Mouse (Mus musculus): Measurements from ENCODE around the gene Kif5c. TPM values are rescaled to one million over a fixed set of nuclear protein-coding genes. Genes with fewer than 3 reads are reported as not detected.

Kif5c gene
- polyA plus RNA-seq, 1 experiment = 8.6 TPM

DNA sequence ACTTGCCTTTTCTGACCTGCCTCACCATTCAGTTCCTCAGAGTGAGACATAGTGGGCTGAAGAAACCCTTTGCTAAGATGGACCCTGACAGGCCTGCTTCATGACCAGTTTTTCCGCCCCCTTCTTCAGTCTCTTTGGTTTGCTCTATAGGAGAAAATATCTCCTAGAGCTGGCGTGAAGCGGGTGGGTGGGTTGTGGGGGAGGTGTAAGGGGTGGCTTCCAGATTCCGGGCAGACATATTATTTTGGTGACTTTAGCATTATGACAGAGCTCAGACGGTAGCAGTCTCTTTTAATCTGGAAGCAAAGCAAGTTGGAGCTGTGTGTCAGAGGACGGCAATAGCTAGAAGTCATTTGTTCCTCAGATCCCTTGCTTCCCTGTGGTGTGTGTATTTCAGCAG is 92.6 kb downstream of the Kif5c start:
- no peak for TF ChIP-seq POLR2A (IDR thresholded peaks at IDR 0.05; ENCODE audit: low read depth, low read length)
- TF ChIP-seq CTCF (IDR thresholded peaks at IDR 0.05; ENCODE audit: borderline replicate concordance, insufficient read depth, low read length) = no peak
- Histone ChIP-seq H3K4me1 (ENCODE audit: control insufficient read depth, insufficient read depth, low read length) (peaks cover 4% of the 10 kb centered on the region; the same call in 1 of the 2 replicates), H3K4me3 (ENCODE audit: insufficient read depth, low read length) (no peak overlapping the region), H3K27ac (ENCODE audit: insufficient read depth, low read length) (no peak overlapping the region)

DNA sequence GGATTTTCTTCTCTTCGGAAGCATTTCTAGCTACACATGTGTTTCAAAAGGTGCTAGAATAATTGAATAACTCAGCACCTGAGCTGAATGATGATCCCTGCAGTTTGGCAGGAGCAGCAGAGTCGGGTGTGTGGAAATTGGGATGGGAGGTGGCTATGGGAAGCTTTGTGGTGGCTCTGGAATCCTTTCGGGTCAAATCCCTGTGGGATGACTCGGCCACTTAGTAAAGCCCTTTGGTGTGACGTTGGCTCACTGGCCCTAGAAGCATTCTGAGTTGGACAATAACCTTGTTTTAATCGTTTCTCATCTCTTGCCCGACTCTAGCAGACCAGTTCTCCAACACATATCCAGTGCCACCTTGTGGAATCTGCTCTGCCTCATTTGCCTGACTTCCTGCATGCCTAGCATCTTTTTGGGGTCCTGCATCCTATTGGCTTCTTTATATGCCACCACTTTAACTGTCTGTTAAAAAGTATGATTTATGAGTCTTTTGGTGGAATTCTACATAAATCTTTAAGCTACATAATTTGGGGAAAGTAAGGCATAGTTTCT is 93.3 kb downstream of the Kif5c start:
- TF ChIP-seq CTCF (IDR thresholded peaks at IDR 0.05; ENCODE audit: borderline replicate concordance, insufficient read depth, low read length) (no peak), POLR2A (IDR thresholded peaks at IDR 0.05; ENCODE audit: low read depth, low read length) (no peak)
- H3K4me3 ChIP-seq (ENCODE audit: insufficient read depth, low read length) = no peak overlapping the region
- no peak overlapping the region for H3K27ac ChIP-seq (ENCODE audit: insufficient read depth, low read length)
- H3K4me1 ChIP-seq (ENCODE audit: control insufficient read depth, insufficient read depth, low read length) = peaks cover 4% of the 10 kb centered on the region; the same call in 1 of the 2 replicates

DNA sequence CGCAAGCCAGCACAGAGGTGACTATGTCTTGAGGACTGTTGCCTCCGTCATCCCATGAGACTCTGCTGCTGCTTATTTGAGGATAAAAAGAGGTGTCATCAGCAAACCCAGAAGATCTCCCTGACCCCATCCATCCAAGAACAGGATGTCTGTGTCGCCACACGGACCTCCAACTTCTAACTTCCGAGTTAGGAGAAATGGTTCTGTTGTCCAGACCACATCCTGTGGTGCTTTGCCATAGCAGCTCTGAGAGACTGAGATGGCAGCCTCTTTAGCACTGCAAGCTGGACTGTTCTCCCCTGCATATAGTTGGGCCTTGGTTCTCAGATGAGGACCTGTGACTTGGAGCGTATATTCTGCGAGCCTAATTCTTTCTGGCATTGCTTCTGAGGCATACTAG is 97.4 kb downstream of the Kif5c start:
- no peak overlapping the region for H3K27ac ChIP-seq (ENCODE audit: insufficient read depth, low read length)
- H3K4me1 ChIP-seq (ENCODE audit: control insufficient read depth, insufficient read depth, low read length) = peaks cover 6% of the 10 kb centered on the region; the same call in 1 of the 2 replicates
- TF ChIP-seq CTCF (IDR thresholded peaks at IDR 0.05; ENCODE audit: borderline replicate concordance, insufficient read depth, low read length) (no peak), POLR2A (IDR thresholded peaks at IDR 0.05; ENCODE audit: low read depth, low read length) (no peak)
- no peak overlapping the region for H3K4me3 ChIP-seq (ENCODE audit: insufficient read depth, low read length)

DNA sequence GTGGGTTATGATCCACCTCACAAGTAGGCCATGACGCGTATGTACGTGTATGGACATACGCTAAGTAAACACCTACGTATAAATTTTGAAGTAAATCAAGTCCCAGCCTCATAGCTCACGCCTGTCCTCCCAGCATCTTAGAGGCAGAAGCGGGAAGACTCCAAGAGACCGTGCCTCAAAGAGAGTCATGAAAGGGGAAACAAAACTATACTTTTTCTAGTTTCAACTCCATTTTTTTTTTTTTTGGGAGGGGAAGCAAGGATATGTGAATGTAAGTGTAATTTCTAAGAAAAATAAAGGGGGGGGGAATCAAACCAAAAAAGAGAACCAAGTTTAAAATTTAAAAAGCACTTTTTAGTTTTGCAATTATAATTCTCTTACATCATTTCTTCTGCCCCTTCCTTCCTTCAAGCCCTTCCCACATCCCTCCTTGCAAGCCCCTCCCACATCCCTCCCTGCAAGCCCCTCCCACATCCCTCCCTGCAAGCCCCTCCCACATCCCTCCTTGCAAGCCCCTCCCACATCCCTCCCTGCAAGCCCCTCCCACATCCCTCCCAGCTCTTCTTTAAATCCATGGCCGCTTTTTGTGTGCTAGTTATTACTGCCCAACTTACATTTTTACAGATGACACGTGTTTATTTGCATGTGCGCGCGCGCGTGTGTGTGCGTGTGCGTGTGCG is 98.5 kb downstream of the Kif5c start:
- Histone ChIP-seq H3K4me3 (ENCODE audit: insufficient read depth, low read length) (no peak overlapping the region), H3K27ac (ENCODE audit: insufficient read depth, low read length) (no peak overlapping the region), H3K4me1 (ENCODE audit: control insufficient read depth, insufficient read depth, low read length) (0 out of 2 replicates have a peak, but pooled peaks cover 2% of the 10 kb centered on the region)
- TF ChIP-seq POLR2A (IDR thresholded peaks at IDR 0.05; ENCODE audit: low read depth, low read length) = no peak
- no peak for TF ChIP-seq CTCF (IDR thresholded peaks at IDR 0.05; ENCODE audit: borderline replicate concordance, insufficient read depth, low read length)

DNA sequence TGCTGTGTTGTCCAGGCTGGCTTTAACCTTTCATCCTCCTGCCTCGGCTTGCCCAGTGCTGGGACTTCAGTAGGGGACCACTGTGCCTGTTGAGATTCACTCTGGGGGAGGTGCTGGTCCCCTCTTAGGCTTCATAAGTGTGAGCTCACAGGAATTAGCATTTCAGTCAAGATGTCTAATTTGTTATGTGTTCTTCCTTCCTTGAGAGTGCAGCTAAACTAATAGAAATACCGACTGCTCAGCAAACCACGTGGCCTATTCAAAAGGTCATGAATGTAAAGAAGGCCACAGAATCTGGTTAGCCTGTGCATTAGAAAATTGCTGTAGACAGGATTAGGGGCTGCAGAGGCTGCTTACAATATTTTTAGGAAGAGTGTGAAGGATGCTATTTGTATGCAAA is 99.4 kb downstream of the Kif5c start:
- H3K4me1 ChIP-seq (ENCODE audit: control insufficient read depth, insufficient read depth, low read length) = 0 out of 2 replicates have a peak, but pooled peaks cover 2% of the 10 kb centered on the region
- no peak overlapping the region for H3K27ac ChIP-seq (ENCODE audit: insufficient read depth, low read length)
- TF ChIP-seq POLR2A (IDR thresholded peaks at IDR 0.05; ENCODE audit: low read depth, low read length) = no peak
- TF ChIP-seq CTCF (IDR thresholded peaks at IDR 0.05; ENCODE audit: borderline replicate concordance, insufficient read depth, low read length) = no peak
- H3K4me3 ChIP-seq (ENCODE audit: insufficient read depth, low read length) = no peak overlapping the region

DNA sequence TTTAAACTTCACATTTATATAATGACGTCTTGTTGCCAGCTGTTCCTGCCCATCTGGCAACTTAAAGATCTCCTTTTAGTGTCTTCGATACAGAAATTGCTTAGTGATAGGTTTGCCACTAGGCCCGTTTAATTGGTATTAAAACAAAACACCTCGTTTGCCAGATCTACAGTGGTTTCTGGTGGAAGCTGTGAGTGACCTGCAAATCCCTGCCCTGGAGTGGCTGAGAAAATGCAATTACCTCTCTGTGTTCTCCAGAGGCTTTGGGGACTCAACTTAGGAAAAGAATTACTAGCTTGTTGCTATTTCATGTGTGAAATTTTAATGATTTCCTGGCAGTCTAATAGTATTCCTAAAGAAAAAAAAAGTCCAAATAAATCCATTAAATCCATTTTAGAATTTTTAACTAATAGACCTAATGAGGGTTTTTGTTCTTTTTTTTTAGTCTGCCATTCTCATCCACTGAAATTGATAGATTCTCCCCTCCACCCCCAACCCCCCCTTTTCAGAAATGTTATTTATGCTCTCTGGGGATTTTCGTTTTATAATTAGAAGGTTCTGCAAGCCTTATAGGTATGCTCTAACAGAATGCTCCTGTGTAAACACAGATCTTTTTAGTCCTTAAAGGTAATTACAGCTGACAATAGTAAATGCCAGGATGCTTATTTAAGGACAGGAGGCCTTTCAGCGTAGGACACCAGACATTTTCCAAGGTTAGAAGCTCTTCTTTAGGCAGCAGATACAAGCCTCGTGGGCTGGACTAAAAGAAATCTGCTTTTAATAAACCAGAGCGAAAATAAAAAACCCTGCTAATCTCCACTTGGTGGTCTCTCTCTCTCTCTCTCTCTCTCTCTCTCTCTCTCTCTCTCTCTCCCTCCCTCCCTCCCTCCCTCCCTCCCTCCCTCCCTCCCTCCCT is 100.1 kb downstream of the Kif5c start:
- 0 out of 2 replicates have a peak, but pooled peaks cover 2% of the 10 kb centered on the region for H3K4me1 ChIP-seq (ENCODE audit: control insufficient read depth, insufficient read depth, low read length)
- H3K4me3 ChIP-seq (ENCODE audit: insufficient read depth, low read length) = no peak overlapping the region
- TF ChIP-seq CTCF (IDR thresholded peaks at IDR 0.05; ENCODE audit: borderline replicate concordance, insufficient read depth, low read length) = no peak
- no peak for TF ChIP-seq POLR2A (IDR thresholded peaks at IDR 0.05; ENCODE audit: low read depth, low read length)
- H3K27ac ChIP-seq (ENCODE audit: insufficient read depth, low read length) = no peak overlapping the region

DNA sequence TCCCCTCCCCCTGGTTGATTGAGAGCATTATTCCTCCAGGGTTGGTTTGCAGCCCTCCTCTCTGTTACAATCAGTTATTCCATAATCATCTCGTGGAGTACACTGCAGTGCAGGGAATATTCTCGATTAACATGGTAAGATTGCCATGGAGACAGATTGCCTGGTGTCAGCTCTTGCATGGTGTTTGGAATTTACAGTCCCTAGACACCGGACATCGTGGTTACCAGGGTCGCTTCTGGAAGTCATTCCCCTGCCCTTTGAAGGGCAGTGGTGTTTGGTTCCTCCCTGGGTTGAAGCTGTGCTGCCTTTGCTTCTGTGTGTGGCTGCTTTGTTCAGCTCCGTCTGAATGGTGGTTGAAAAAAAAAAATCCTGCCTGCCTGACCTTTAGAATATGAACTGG is 100.8 kb downstream of the Kif5c start:
- TF ChIP-seq CTCF (IDR thresholded peaks at IDR 0.05; ENCODE audit: borderline replicate concordance, insufficient read depth, low read length) = no peak
- no peak for TF ChIP-seq POLR2A (IDR thresholded peaks at IDR 0.05; ENCODE audit: low read depth, low read length)
- no peak overlapping the region for H3K27ac ChIP-seq (ENCODE audit: insufficient read depth, low read length)
- 0 out of 2 replicates have a peak, but pooled peaks cover 2% of the 10 kb centered on the region for H3K4me1 ChIP-seq (ENCODE audit: control insufficient read depth, insufficient read depth, low read length)
- H3K4me3 ChIP-seq (ENCODE audit: insufficient read depth, low read length) = no peak overlapping the region

DNA sequence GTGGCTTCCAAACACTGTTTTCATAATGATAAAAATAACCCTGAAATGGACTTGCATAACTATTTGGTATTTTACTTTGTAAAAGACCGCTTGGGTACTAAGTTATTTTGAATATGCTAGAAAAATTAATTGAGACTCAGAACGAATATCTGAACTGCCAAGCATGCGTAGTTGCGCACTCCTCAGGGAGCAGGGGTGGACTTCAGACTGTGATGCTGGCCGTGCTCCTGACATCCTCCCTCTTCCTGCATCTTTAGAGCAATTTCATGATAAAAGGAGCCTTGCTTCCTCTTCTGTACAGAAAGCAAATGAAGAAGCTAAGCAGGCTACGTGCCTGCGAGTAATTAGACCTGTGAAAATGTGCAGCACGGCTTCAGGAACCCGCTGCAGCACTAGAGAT is 101.2 kb downstream of the Kif5c start:
- no peak overlapping the region for H3K4me3 ChIP-seq (ENCODE audit: insufficient read depth, low read length)
- TF ChIP-seq CTCF (IDR thresholded peaks at IDR 0.05; ENCODE audit: borderline replicate concordance, insufficient read depth, low read length) = no peak
- TF ChIP-seq POLR2A (IDR thresholded peaks at IDR 0.05; ENCODE audit: low read depth, low read length) = no peak
- H3K27ac ChIP-seq (ENCODE audit: insufficient read depth, low read length) = no peak overlapping the region
- 0 out of 2 replicates have a peak, but pooled peaks cover 2% of the 10 kb centered on the region for H3K4me1 ChIP-seq (ENCODE audit: control insufficient read depth, insufficient read depth, low read length)

DNA sequence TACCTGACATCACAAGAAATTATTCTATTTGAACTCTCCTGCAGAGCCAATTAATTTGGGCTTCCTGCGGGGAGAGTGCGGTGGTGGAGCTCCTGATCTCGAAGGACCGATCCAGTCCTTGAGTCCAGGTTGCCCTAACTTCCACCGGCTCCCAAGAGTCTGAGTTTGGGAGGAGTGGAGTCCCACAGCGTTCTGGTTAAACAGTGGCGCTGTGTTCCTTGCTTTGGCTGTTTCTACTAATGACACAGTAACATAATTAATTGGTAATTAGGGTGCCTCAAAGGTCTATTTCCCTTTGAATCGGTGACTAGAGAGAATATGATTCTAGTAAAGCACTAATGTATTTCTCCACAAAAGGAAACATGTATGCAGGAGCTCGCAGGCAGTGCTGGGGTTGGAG is 103.2 kb downstream of the Kif5c start:
- H3K27ac ChIP-seq (ENCODE audit: insufficient read depth, low read length) = no peak overlapping the region
- TF ChIP-seq CTCF (IDR thresholded peaks at IDR 0.05; ENCODE audit: borderline replicate concordance, insufficient read depth, low read length) = no peak
- TF ChIP-seq POLR2A (IDR thresholded peaks at IDR 0.05; ENCODE audit: low read depth, low read length) = no peak
- no peak overlapping the region for H3K4me3 ChIP-seq (ENCODE audit: insufficient read depth, low read length)
- 0 out of 2 replicates have a peak, but pooled peaks cover 2% of the 10 kb centered on the region for H3K4me1 ChIP-seq (ENCODE audit: control insufficient read depth, insufficient read depth, low read length)
